ENCODE assay signal across 8 mouse cellular contexts in the genomic region with DNA sequence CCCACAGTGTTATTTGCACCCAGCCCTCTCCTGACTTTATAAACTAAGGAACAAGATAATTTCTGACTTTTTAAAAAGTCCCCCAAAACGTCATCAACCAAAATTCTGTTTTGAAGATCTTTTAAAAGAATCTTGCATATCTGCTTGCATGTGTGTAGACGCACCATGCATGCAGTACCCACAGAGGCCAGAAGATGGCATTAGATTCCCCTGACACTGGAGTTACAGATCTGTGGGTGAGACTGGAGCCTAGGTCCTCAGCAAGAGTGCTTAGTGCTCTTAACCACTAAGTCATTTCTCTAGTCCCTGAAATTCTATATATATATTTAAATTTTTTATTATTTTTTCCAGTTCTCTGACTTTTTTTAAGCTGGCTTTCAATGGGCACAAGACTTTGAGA.
A peak's percentile ranks its signal among the peaks of the same experiment; 100 is the strongest.
DNase-seq lines count a peak whose midpoint lies in the region; ATAC-seq and TF ChIP-seq lines count a peak whose summit lies in the region.

No protein-coding gene starts in this region.

- no peak overlapping the region for H3K9ac ChIP-seq in hindbrain, embryonic 11.5 days (ENCODE audit: low read depth, low read length)
- H3K9ac ChIP-seq in hindbrain, embryonic 12.5 days, result no peak overlapping the region
- H3K9ac ChIP-seq in hindbrain, postnatal 0 days (replicated peaks; ENCODE audit: low read length), result no peak overlapping the region

- no peak for TF ChIP-seq POLR2A in cortical plate, adult 2 months (IDR thresholded peaks at IDR 0.05; ENCODE audit: extremely low read depth, insufficient read depth, low read length)

- WGBS in hindbrain, embryonic 11.5 days, result 35% methylated on average over 2 of the region's 2 CpGs
- WGBS in hindbrain, embryonic 12.5 days, result 37% methylated on average over 2 of the region's 2 CpGs
- WGBS in hindbrain, postnatal 0 days, result 48% methylated on average over 2 of the region's 2 CpGs

- no peaks in the 10 kb centered on the region for H3K27me3 ChIP-seq in hindbrain, embryonic 11.5 days (ENCODE audit: control insufficient read depth, insufficient read depth, low read length)
- no peaks in the 10 kb centered on the region for H3K27me3 ChIP-seq in hindbrain, embryonic 12.5 days
- H3K27me3 ChIP-seq in hindbrain, postnatal 0 days (ENCODE audit: insufficient read depth, low read length), result no peaks in the 10 kb centered on the region; the same call in 1 of the 2 replicates

- ATAC-seq in hindbrain, embryonic 11.5 days (ENCODE audit: low FRiP score), result no peak
- no peak for ATAC-seq in hindbrain, embryonic 12.5 days (ENCODE audit: low FRiP score)
- no peak for ATAC-seq in hindbrain, postnatal 0 days
- ATAC-seq in megakaryocyte, adult 5-6 weeks (ENCODE audit: poor library complexity, severe bottlenecking), result peak; percentile 66
- no peak for ATAC-seq in frontal cortex, adult (ENCODE audit: low TSS enrichment)

- no peak overlapping the region for H3K4me3 ChIP-seq in hindbrain, embryonic 11.5 days (ENCODE audit: low read depth, low read length)
- no peak overlapping the region for H3K4me3 ChIP-seq in hindbrain, embryonic 12.5 days
- no peak overlapping the region for H3K4me3 ChIP-seq in cortical plate, adult 2 months (ENCODE audit: insufficient read depth, low read length)
- no peak overlapping the region for H3K4me3 ChIP-seq in hindbrain, postnatal 0 days (ENCODE audit: low read length)

- DNase-seq in hindbrain, embryonic 11.5 days (ENCODE audit: low spot score), result peak; percentile 75
- DNase-seq in urinary bladder, postnatal 14 days (ENCODE audit: low spot score), result peak; percentile 55
- no peak for DNase-seq in urinary bladder, postnatal 4 days (ENCODE audit: low spot score in 2 of 2)
- peak; percentile 50 for DNase-seq in hindbrain, postnatal 0 days (ENCODE audit: low spot score)

- H3K9me3 ChIP-seq in hindbrain, embryonic 11.5 days (ENCODE audit: control insufficient read depth, low read length), result no peaks in the 10 kb centered on the region
- H3K9me3 ChIP-seq in hindbrain, embryonic 12.5 days (replicated peaks), result no peaks in the 10 kb centered on the region
- no peaks in the 10 kb centered on the region for H3K9me3 ChIP-seq in hindbrain, postnatal 0 days (ENCODE audit: low read length)

- no peaks in the 10 kb centered on the region for H3K36me3 ChIP-seq in hindbrain, embryonic 11.5 days (ENCODE audit: control insufficient read depth, insufficient read depth, low read length)
- H3K36me3 ChIP-seq in hindbrain, embryonic 12.5 days, result no peaks in the 10 kb centered on the region
- no peaks in the 10 kb centered on the region for H3K36me3 ChIP-seq in hindbrain, postnatal 0 days (ENCODE audit: insufficient read depth, low read length)

- no peak overlapping the region for H3K27ac ChIP-seq in hindbrain, embryonic 11.5 days (ENCODE audit: low read depth, low read length)
- no peak overlapping the region for H3K27ac ChIP-seq in hindbrain, embryonic 12.5 days
- H3K27ac ChIP-seq in cortical plate, adult 2 months (ENCODE audit: insufficient read depth, low read length), result no peak overlapping the region
- H3K27ac ChIP-seq in hindbrain, postnatal 0 days, result no peak overlapping the region

- H3K4me1 ChIP-seq in hindbrain, embryonic 11.5 days (replicated peaks; ENCODE audit: control insufficient read depth, insufficient read depth, low read length), result no peaks in the 10 kb centered on the region
- H3K4me1 ChIP-seq in hindbrain, embryonic 12.5 days, result no peaks in the 10 kb centered on the region
- H3K4me1 ChIP-seq in cortical plate, adult 2 months (ENCODE audit: control insufficient read depth, insufficient read depth, low read length), result no peaks in the 10 kb centered on the region
- H3K4me1 ChIP-seq in hindbrain, postnatal 0 days (ENCODE audit: insufficient read depth, low read length), result no peaks in the 10 kb centered on the region

- TF ChIP-seq CTCF in cortical plate, adult 2 months (IDR thresholded peaks at IDR 0.05; ENCODE audit: extremely low read depth, insufficient read depth, low read length), result peak; percentile 50
- peak; percentile 69 for TF ChIP-seq CTCF in hindbrain, postnatal 0 days (IDR thresholded peaks at IDR 0.05; ENCODE audit: low read depth)

- H3K4me2 ChIP-seq in hindbrain, embryonic 11.5 days (replicated peaks; ENCODE audit: low read depth, low read length), result no peak overlapping the region
- no peak overlapping the region for H3K4me2 ChIP-seq in hindbrain, embryonic 12.5 days (replicated peaks)
- no peak overlapping the region for H3K4me2 ChIP-seq in hindbrain, postnatal 0 days (ENCODE audit: low read depth, low read length)

Comparison
In these comparisons a context has a peak if more than half of its experiments do, and no peak if none do; other contexts are left out.
1. DNase-seq: peak in hindbrain, embryonic 11.5 days (single experiment), urinary bladder, postnatal 14 days (single experiment) and hindbrain, postnatal 0 days (single experiment); none in urinary bladder, postnatal 4 days (0 of 2).